Mouse (Mus musculus) embryonic facial prominence, embryonic 11.5 days (tissue): ENCODE measurements at regions not wholly inside any gene's neighbourhood (a gene's known extent, or its start where the extent isn't known, plus 50 kb on each side); places are given as distances from the start of the nearest gene placed in this dataset.

Source experiments
- ATAC-seq: fragments of 200-750 bp; cut with Nextera tagmentation; replicated peaks from 2 replicates; pipeline ENCODE4 v1.8.0; 2017; ENCODE audit warnings: low read depth; ENCODE audit not compliant: insufficient number of reproducible peaks, low FRiP score, low TSS enrichment
- DNase-seq: peaks from one replicate; pipeline ENCODE4 v3.0.0-alpha.2; 2015; ENCODE audit warnings: low spot score
- H3K27ac ChIP-seq: fragments of 300-500 bp; sonication (generic); replicated peaks from 2 replicates; pipeline ENCODE4 v1.5.1; 2014; ENCODE audit warnings: mild to moderate bottlenecking, low read depth, low read length, control low read depth
- H3K27me3 ChIP-seq: fragments of 300-500 bp; sonication (generic); 2 replicates; pipeline ENCODE4 v1.6.1; 2014; ENCODE audit warnings: mild to moderate bottlenecking, low read length, moderate library complexity, mixed read lengths; ENCODE audit not compliant: control insufficient read depth, insufficient read depth
- H3K36me3 ChIP-seq: fragments of 300-500 bp; sonication (generic); replicated peaks from 2 replicates; pipeline ENCODE4 v1.6.1; 2014; ENCODE audit warnings: low read depth, mild to moderate bottlenecking, low read length, moderate library complexity, mixed read lengths; ENCODE audit not compliant: control insufficient read depth, insufficient read depth
- H3K4me1 ChIP-seq: fragments of 300-500 bp; sonication (generic); 2 replicates; pipeline ENCODE4 v1.6.1; 2014; ENCODE audit warnings: low read length, mixed read lengths; ENCODE audit not compliant: control insufficient read depth, insufficient read depth
- H3K4me2 ChIP-seq: fragments of 300-500 bp; sonication (generic); 2 replicates; pipeline ENCODE4 v1.6.1; 2014; ENCODE audit warnings: low read depth, mild to moderate bottlenecking, control low read depth, low read length, moderate library complexity
- H3K4me3 ChIP-seq: fragments of 300-500 bp; sonication (generic); 2 replicates; pipeline ENCODE4 v1.5.1; 2014; ENCODE audit warnings: low read depth, low read length, control low read depth
- H3K9ac ChIP-seq: fragments of 300-500 bp; sonication (generic); replicated peaks from 2 replicates; pipeline ENCODE4 v1.6.1; 2014; ENCODE audit warnings: mild to moderate bottlenecking, control low read depth, low read length
- H3K9me3 ChIP-seq: fragments of 300-500 bp; sonication (generic); replicated peaks from 2 replicates; pipeline ENCODE4 v1.6.1; 2016; ENCODE audit warnings: mild to moderate bottlenecking, low read length, inconsistent platforms, mixed read lengths; ENCODE audit not compliant: control insufficient read depth
- WGBS: fragments of 180-500 bp; shearing (Covaris S2); extraction: QIAGEN DNeasy Blood & Tissue Kit; methylation state at CpG from one replicate; pipeline ENCODE4 v1.1.7; 2014; 5-methylcytosine and 5-hydroxymethylcytosine counted together

DNA sequence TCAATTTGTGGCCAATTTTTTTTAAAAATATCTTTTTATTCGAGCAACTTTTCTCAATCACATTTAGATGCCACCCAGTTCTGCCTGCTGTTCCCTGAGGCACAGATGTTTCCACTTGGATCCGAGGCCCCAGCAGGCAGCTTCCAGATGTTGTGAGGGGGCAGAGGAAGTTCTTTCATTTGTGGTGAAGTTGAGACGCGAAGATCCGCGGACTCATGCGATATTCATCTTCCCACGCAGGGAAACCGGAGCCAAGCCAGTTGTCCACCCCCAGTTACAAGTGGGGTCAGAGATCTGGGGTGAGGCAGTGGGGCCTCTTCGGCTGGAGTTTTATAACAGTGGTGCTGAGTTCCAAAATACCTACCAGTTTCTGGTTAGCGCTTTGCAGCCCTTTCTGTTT is 267.5 kb upstream of the Nr2f2 start:
- Histone ChIP-seq H3K4me1 (peaks cover 3% of the 10 kb centered on the region; the same call in 1 of the 2 replicates), H3K27ac (no peak overlapping the region), H3K4me2 (peak overlapping the region; percentile 20; the same call in 1 of the 2 replicates), H3K9ac (no peak overlapping the region), H3K27me3 (no peaks in the 10 kb centered on the region), H3K36me3 (no peaks in the 10 kb centered on the region), H3K4me3 (no peak overlapping the region), H3K9me3 (no peaks in the 10 kb centered on the region)
- DNase-seq (peak; percentile 66), ATAC-seq (no peak)
- WGBS = 21% methylated on average over 11 of the region's 11 CpGs

DNA sequence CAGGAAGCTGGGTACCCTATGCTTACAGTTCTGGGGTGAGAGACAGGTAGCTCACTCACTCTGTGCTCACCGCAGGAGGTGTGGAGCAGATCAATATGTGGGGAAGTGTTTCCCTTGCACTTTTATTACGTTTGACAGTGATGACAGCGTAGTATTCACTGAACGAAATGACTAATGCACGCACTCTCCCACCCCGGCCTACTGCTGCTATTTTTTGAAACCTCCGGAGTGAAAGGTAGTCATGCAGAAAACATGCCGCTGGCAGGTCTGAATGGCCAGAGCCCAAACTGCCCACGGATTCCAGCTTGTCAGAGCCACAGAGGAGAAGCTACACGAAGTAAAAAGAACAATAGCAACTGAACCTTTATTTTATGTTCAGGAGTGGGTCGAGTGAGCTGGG is 267.0 kb upstream of the Nr2f2 start:
- 25% methylated on average over 11 of the region's 11 CpGs for WGBS
- H3K27me3 ChIP-seq = no peaks in the 10 kb centered on the region
- H3K4me3 ChIP-seq = no peak overlapping the region
- H3K9ac ChIP-seq = no peak overlapping the region
- peaks cover 3% of the 10 kb centered on the region; the same call in 1 of the 2 replicates for H3K4me1 ChIP-seq
- no peak overlapping the region for H3K4me2 ChIP-seq
- no peak for ATAC-seq
- no peaks in the 10 kb centered on the region for H3K9me3 ChIP-seq
- no peak overlapping the region for H3K27ac ChIP-seq
- no peaks in the 10 kb centered on the region for H3K36me3 ChIP-seq
- DNase-seq = no peak

DNA sequence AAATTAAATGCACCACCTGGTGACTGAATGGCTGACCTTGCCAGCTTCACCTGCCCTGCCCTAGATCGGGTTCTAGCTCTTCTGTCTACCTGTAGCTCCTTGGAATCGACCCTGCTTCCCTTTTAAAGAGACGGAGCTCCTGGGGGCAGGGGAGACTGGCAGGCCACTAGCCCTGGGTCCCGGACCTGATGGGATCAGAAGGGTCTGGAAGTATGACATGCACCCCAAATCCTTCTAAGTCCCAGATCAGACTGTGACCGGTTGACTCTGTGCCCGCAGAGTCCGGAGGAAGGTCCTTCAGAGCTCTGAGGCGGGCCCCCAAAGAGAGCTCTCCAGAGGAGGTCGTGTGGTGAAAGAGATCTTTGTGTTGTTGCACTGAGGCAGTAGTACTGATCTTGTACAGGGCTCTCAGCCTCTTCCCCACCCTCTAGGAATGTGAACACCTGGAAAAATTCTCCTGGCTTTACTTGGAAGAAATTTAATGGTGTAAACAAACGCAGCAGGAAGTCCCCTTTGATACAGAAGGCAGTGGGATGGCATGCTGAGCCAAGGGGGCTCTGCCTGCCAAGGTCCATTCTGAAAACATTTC is 259.2 kb upstream of the Nr2f2 start:
- H3K36me3 ChIP-seq = no peaks in the 10 kb centered on the region
- no peaks in the 10 kb centered on the region for H3K9me3 ChIP-seq
- H3K9ac ChIP-seq = no peak overlapping the region; the same call in 1 of the 2 replicates
- no peak for ATAC-seq
- H3K4me2 ChIP-seq = peak overlapping the region; percentile 54
- 0 out of 2 replicates have a peak overlapping the region, but pooled peaks have one; percentile 2 for H3K4me3 ChIP-seq
- H3K27ac ChIP-seq = no peak overlapping the region
- no peak for DNase-seq
- WGBS = 4% methylated on average over 10 of the region's 10 CpGs
- peaks cover 15% of the 10 kb centered on the region for H3K4me1 ChIP-seq
- no peaks in the 10 kb centered on the region for H3K27me3 ChIP-seq

DNA sequence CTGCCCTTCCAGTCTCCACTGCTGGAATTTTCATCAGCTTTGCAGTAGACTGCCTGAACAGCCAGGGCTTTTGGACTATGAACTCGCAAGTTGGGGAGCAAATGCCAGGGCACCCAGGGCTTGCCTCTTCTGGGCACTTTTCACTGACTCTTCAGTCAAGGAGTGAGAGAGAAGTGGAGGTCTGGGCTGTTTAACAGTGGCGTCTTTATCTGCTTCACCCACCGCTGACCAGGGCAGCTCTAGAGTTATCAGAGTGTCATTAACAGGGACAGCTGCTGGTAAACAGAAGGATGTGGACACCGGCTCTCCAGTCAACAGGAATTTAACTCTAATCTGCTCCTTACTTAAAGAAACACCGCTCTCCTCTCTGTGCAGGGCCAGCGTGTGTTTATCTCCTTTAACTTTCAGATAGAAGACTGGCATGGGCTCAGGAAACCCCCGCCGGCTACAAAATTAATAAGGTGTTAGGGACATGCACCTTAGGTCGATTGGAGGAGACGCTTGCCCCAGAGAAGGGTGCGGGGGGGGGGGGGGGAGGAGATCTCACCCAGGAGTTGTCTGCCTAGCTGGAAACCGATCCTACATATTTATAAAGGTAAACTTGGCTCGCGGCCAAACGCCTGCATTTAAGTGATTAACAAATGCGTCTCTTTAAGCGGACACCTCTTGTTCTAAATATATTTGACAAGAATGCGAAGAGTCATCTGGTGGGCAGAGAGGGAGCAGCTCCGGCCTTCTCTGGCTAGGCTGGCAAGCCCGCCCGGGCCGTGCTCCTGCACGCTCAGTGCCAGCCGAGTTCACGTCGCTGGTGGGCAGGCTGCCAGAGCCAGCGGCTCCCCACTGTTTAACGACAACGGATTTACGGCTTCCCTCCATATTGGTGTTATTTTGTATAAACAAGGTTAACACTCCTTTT is 258.4 kb upstream of the Nr2f2 start:
- Histone ChIP-seq H3K4me1 (peaks cover 15% of the 10 kb centered on the region), H3K4me2 (peak overlapping the region; percentile 54), H3K27me3 (no peaks in the 10 kb centered on the region), H3K27ac (no peak overlapping the region), H3K36me3 (no peaks in the 10 kb centered on the region), H3K9ac (peak overlapping the region; percentile 25; the same call in 1 of the 2 replicates), H3K4me3 (0 out of 2 replicates have a peak overlapping the region, but pooled peaks have one; percentile 2), H3K9me3 (no peaks in the 10 kb centered on the region)
- WGBS = 2% methylated on average over 30 of the region's 30 CpGs
- DNase-seq (peak; percentile 53), ATAC-seq (0 out of 2 replicates have a peak, but pooled peaks have one; percentile 59)

DNA sequence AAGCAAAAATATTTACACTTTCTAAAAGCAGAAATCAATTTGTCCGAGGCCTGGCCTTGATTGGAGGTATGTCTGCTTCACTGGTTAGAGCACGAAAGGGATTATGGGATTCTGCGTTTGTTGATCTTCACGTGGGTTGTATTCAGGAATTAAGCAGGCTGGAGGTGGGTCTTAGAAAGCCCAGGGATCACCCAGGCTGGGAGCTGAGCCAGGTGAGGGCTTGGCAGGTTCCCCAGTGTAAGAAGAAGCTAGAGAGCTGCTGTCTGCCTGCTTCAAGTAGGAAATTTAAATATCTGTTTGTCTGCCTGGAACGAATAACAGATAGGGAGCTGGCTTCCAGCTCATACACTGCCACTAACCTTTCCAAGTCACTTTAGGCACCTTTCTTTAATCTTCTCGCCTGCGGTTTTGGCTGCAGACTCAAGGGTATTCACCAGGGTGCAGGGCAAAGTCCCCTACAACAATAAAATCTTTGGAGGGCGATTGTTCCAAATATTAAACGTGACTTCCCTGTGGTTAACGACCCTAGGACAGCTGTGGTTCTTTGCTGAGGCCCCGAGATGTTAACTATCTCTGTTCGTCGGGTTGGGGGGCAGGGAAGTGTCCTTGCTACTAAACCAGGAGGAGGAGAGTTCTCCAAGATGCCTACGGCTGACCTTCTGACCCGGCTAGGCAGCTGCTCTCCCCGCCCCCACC is 257.6 kb upstream of the Nr2f2 start:
- Histone ChIP-seq H3K36me3 (no peaks in the 10 kb centered on the region), H3K4me2 (peak overlapping the region; percentile 54; the same call in 1 of the 2 replicates), H3K9ac (peak overlapping the region; percentile 25; the same call in 1 of the 2 replicates), H3K4me1 (peaks cover 15% of the 10 kb centered on the region), H3K4me3 (no peak overlapping the region), H3K27ac (no peak overlapping the region), H3K9me3 (no peaks in the 10 kb centered on the region), H3K27me3 (no peaks in the 10 kb centered on the region)
- ATAC-seq (no peak), DNase-seq (peak; percentile 42)
- 3% methylated on average over 16 of the region's 16 CpGs for WGBS

DNA sequence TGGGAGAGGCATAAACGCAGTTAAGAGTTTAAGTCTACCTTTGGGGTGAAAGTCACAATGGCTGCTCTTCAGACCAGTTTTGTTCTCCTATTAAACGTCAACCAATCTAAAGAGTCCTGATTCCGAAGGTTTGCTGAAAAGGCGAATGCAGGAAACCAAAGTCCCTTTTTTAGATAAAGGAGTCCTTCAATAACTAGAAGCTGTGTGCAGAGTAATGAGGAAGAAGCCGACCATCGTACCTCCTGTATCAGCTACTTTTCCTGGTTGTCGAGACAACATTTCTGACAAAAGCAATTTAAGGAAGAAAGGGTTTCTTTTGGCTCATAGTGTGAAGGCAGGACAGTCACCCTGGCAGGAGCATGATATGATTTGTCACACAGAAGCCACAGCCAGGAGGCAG is 252.9 kb upstream of the Nr2f2 start:
- 86% methylated on average over 7 of the region's 7 CpGs for WGBS
- ATAC-seq (no peak), DNase-seq (no peak)
- Histone ChIP-seq H3K4me1 (peaks cover 3% of the 10 kb centered on the region), H3K9ac (no peak overlapping the region), H3K4me3 (no peak overlapping the region), H3K36me3 (no peaks in the 10 kb centered on the region), H3K9me3 (no peaks in the 10 kb centered on the region), H3K27ac (no peak overlapping the region), H3K4me2 (no peak overlapping the region), H3K27me3 (no peaks in the 10 kb centered on the region)

DNA sequence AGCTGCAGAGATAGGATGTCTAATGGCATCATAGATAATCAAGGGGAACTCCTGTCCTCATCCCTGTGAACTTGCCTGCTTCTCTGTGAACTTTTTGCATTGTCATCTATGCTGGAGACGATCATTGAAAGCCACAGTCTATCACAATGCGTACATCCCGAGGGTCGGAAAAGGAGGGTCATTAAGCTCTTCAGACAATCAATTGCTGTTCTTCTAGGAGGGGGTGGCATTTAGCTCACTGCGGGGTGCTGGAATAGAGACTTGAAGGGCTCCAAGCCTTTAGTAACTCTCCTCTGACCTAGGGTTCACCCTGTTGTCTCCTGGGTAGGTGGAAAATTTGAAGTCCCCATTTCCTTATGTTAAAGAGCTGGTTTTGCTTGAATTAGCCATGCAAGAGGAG is 251.7 kb upstream of the Nr2f2 start:
- H3K27me3 ChIP-seq = no peaks in the 10 kb centered on the region
- no peak overlapping the region for H3K4me3 ChIP-seq
- no peaks in the 10 kb centered on the region for H3K4me1 ChIP-seq
- 51% methylated on average over 5 of the region's 5 CpGs for WGBS
- no peak for ATAC-seq
- H3K9ac ChIP-seq = no peak overlapping the region
- H3K9me3 ChIP-seq = no peaks in the 10 kb centered on the region
- DNase-seq = no peak
- no peaks in the 10 kb centered on the region for H3K36me3 ChIP-seq
- no peak overlapping the region for H3K4me2 ChIP-seq
- H3K27ac ChIP-seq = no peak overlapping the region
